Mouse (Mus musculus) mouse trophoblast stem cell (cell line): ENCODE data around the gene Foxk1.

ENCODE experiments used
- in situ Hi-C, 2 experiments: fragments of 300-500 bp; cut with MseI, MboI; formaldehyde crosslinking; loops; 2 replicates in 1 of 2; 3 replicates in 1 of 2; pipeline ENCODE4 v1.15.1; 2025

Foxk1 gene

DNA sequence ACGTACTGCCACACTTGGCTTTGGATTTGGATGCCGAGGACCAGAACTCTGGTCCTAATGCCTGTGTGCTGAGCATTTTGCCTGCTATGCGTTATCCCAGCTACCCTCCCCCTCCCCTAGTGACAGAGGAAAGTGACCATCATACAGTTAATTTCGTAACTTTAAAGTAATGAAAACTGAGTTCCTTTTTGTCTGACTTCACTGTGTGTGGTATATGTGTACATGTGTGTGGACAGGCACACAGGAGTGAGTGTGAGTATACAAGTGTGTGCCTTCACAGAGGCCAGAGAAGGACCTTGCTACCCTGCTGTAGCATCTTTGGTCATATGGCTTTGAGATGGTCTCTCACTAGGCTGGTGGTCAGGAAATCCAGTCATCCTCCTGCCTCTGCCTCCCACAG, 17.1 kb downstream of the Foxk1 start:
- in situ Hi-C loops: no loop called here

DNA sequence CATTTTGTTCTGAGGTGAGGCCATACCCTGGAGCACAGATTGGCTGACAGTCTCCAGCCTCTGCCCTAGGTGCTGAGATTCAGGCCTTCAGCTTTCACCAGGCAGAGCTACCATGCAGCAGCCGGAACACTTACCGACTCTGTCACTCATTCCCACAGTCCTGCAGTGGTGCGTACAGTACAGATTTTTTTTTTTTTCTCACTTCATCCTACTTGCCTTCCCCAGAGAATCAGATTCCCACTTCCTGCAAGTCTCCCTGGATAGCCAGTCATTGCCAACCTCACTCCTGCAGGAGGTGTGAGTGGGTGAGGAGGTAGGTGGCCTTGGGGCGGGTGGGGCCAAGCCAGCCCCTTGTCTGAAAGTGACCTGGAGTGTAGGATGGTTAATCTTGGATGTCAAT, 19.0 kb downstream of the Foxk1 start:
- in situ Hi-C loops: no loop called here

DNA sequence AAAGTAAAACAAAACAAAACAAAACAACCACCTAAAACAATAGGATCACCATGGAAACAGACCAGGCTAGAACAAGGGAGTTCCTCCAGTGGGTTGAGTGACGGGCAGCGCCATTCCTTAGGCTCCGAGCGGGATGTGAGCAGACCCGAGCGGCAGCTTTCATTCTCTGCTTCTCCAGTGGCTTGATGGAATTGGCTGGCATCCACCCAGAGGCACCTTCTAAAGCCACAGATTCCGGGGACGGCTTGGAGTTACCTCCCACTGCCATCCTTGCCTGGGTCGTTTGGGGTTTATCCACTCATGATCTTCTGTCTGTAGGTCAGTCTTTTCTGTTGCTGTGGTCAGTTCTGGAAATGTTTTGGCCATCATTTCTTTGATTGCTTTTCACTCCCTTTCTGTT, 19.6 kb downstream of the Foxk1 start:
- in situ Hi-C loops: no loop called here

DNA sequence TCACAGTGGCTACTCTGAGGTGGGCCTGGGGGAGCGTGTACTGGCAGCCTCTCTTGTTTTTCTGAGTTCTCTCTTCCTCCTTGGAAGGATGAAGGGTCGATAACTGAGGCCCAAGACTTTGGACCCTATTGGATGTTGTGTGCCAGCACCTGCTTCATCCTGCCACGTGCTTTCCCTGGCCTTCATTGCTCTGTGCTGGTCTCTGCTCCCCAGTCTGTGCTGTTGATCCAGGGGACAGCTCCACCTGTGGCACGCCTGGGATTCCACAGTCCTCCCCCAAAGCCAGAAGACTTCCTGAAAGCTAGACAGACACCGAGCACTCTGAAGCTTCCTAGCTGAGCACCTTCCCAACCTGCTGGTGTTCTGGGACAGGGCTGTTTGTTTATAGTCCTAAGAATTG, 20.6 kb downstream of the Foxk1 start:
- in situ Hi-C loops: no loop called here

DNA sequence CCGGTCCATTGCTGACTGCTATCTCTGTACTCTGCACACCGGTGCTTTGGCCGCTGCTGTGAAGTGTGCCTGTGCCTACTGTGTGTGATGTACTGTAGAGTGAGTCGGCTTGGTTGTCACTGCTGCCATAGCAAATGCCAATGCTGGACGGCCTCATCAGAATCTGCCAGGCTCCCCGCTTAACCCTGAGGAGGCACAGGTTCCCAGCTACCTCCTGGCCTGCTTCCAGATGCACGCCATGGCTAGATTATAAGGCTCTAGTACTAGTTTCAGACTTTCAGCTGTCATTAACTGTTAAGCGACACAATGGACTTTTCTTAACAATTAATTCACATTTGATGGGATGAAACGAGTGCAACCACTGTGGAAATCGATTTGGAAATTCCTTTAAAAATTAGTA, 21.8 kb downstream of the Foxk1 start:
- in situ Hi-C loops: no loop called here

DNA sequence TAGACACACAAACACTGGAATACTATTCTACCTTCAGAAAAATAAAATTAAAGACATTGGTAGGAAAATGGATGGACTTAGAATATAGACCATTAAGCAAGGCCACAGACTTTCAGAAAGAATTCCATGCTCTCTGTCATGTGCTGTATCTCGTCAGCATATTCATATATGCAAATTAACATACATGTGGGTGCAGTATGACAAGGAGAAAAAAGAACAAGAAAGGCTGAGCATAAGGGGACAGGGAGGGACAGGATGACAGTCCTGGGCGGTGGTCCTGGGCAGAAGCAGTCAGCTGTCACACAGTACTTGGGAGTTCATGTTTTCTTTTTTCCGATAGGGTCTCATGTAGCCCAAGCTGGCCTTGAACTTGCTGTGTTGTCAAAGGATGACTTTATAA, 22.4 kb downstream of the Foxk1 start:
- in situ Hi-C loops: no loop called here

DNA sequence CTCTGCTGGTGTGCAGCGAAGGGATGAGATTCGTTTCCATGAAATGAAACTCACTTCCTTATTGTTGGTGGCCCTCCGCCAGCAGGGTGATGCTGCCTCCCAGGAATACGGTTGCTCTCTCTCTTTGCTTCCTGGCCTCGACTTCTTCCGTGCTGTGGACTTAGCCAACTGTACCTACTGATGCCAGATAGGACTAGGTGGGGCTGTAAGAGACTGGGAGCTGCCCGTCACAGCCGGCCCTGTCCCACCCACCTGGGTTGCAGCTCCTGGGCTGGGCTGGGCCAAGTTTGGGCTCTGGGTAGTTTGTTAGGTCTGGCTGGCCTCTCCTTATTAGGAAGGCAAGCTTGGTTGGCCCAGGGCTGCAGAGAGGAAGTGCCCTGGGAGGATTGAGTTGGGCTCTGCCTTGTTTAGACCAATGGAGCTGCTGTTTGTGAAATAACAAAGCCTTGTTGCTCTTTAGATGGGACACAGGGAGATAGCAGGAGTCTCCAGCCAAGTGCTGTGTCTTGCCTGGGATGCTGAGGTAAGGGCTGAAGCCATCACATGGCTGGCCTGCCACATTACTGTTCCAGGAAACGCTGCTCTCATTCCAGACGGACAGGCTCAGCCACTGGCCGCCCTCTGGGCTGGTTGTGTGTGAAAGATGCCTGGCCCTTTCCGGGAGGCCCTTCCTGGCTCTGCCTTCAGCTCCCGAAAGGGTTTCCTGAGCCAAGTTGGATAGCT, 23.5 kb downstream of the Foxk1 start:
- in situ Hi-C loops: no loop called here

DNA sequence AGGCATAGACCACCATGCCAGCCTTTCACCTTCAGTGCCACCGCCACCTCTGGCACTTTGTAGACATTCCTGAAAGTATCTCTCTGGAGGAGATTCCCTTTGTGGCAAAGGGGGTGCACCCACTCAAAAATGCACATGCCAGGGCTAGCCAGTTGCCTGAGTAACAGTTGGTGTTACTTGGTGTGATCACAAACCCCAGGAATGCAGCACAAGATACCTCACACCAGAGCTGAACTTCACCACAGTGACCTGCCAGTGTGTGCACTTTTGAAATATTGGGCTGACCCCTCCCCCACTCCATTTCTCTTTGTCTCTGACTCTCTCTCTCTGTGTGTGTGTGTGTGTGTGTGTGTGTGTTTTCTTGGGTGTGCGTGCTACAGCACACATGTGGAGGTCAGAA, 25.2 kb downstream of the Foxk1 start:
- in situ Hi-C loops: no loop called here

DNA sequence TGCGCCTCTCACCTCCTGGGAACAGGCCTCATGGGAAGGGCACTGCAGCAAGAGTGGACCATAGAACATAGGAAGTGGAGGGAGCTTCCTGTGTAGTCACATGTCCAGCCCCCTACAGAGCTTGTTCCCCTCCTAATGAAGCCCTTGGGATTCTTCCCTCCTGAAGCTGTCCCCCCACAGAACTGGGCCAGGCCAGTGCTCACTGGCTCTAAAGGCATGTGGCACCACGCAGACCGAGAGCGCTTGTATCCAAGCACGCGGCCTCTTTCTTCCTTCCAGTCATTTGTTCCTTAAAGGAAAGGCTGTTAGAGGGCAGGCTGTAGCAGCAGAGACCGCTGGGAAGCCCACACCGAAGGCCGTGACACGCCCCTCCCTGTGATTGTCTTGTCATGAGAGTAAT, 26.6 kb downstream of the Foxk1 start:
- in situ Hi-C loops: no loop called here

DNA sequence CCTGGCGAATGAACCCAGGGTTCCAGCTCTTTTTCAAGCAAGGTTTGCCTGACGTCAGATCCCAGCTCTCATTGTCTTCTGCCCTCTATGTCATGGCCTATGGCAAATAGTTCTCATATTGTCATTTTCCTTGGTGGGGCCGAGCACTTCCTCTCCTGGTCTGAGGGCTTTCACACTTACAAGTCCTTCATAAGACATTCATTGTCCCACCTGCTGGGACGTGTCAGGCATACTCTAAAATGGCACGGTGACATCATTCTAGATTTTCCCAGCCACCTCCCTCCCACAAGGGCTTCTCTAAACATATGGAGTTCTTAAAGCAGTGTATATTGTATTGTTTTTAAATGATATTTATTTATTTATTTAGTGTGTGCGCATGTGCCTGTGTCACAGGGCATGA, 27.4 kb downstream of the Foxk1 start:
- in situ Hi-C loops: no loop called here

DNA sequence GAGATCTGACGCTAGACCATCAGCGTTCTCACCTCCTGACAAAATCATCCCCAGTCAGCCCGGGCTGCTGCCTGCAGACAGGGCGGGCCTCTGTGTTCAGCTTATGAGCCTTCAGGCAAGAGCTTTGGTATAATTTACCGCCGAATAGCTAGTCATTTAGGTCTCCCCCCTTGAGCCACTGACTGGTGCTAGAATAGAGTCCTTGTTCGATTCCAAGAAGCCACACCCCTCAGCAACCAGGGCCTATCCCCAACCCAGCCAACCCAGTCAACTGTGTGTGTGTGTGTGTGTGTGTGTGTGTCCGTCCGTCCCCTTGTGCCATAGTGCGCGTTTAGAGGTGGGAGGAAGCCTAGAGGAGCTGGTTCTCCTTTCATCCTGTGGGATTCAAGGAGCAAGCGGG, 29.7 kb downstream of the Foxk1 start:
- in situ Hi-C loops: no loop called here

DNA sequence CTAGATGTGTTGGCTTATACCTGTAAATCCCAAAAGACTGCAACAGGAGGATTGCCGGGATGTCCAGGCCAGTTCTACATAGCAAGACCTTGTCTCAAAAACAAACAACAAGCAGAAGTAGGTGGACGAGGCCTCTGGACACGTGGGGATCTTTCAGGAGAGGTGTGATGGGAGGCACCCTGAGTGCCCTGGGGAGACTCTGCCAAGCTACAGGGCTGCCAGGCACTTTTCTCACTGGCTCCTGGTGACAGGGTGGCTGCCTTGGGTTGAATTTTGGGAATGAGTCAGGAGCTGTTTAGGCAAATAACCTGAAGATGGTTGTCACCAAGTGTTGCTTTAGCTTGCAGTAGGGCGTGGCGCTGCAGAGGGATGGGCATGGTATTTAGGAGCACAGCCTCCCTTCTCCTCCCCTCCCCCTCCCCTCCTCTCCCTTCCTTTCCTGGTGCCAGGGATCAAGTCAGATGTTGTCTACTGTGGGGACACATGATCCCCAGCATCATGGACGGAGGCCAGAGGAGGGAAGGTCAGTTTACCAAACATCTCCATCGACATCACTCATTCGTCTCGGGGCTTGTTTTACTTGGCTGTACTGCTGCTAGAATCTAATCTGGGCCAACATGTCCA, 30.6 kb downstream of the Foxk1 start:
- in situ Hi-C loops: no loop called here

DNA sequence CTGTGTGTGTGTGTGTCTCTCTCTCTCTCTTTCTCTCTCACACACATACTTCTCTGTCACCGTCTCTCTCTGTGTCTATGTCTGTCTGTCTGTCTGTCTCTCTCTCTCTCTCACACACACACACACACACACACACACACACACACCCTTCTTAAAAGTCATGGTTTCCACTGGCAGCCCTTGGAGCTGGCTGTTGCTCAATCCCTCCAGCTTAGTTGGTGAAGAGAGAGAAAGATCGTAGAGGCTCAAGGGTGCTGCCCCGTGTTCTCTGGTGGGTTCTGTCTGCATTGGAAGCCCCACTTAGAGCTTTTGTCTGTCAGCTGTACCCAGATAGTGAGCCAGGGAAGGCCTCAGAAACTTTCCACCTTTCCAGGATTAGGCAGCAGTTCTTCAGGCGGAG, 31.4 kb downstream of the Foxk1 start:
- in situ Hi-C loops: no loop called here

DNA sequence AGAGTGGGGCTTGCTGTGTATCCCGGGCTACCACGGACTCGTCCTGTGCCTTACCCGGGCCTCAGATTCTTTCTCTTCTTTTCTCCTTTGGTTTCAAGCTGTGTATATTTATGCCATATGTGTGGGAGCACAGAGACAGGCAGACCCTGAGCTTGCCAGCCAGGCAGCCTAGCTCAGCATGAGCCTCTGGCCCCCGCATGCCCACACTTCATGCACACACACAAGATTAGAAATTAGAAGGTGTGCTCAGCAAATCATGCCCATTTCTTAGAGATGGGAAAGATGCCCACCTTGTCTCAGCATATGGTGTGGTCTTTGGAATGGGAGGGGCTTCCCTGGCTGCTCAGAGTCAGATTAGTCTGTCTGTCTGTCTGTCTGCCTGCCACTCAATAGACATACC, 32.8 kb downstream of the Foxk1 start:
- in situ Hi-C loops: no loop called here

DNA sequence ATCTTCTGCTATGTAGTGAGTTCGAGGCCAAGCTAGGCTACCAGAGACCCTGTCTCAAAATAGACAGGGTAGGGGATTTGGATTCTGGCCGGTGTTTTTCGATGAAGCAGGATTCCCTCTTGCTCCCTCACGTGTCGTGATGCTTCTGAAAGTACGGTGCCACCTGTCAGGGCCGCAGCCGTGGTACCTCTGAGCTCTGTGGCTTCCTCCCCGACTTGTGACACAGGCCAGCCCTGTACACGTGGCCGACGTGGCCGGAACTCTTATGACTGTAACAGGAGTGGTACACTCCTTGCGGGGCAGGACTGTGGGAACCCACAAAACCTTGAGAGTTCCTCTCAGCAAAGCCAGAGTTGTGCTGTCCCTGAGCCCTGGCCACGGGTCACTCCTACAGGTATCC, 34.4 kb downstream of the Foxk1 start:
- in situ Hi-C loops: no loop called here

DNA sequence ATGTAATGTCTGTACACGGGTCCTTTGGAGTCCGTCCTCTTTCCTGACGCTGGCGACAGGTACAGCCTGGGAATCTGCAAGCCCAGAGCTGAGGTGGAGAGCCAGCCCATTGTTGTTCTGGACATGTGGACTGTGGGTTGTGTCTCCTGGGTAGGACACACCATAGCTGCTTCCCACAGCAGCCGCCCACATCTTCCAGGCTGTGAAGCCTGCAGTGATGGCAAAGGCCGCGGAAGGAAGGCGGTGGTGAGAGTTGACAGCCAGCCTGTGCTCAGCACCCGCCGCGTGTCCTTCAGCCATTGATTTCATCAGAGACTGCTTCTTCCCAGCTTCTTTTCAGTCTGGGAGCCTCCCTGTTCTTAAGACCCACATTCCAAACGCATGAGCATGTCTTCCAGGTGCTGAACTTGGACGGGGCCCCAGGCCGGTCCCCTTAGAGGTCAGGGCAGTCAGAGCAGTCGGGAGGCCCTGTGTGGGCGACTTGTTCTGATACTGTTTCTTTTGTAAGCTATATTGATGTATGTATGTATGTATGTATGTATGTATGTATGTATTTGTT, 37.2 kb downstream of the Foxk1 start:
- in situ Hi-C loops: no loop called here

DNA sequence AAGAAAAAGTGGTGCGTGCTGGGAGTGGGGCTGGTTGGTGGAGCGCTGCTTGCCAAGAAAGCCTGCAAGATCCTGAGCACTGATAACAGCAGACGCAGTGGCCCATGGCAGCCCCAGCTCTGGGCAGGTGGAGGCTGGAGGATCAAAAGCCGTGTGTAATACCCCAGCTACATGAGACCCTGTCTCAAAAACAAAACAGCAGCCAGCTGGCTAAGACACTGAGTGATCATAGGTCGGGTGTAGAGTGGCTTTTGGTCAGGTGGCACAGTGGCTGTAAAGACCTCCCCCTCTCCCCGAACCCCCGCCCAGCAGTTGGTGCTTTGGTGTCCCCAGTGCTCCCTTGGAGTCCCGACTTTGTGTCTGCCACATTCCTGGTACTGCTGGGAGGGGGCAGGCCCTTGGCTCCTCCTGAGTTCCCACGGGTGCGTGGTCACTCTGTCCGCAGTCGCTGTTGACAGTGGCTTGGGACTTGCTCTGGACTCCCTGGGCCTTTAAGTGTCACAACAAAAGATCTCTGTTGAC, 38.7 kb downstream of the Foxk1 start:
- in situ Hi-C loops: loop anchor here in 1 of 2 experiments (5.0 kb wide), 1 partner anchor 38 kb away; the partner anchor contains the start of gene Foxk1

DNA sequence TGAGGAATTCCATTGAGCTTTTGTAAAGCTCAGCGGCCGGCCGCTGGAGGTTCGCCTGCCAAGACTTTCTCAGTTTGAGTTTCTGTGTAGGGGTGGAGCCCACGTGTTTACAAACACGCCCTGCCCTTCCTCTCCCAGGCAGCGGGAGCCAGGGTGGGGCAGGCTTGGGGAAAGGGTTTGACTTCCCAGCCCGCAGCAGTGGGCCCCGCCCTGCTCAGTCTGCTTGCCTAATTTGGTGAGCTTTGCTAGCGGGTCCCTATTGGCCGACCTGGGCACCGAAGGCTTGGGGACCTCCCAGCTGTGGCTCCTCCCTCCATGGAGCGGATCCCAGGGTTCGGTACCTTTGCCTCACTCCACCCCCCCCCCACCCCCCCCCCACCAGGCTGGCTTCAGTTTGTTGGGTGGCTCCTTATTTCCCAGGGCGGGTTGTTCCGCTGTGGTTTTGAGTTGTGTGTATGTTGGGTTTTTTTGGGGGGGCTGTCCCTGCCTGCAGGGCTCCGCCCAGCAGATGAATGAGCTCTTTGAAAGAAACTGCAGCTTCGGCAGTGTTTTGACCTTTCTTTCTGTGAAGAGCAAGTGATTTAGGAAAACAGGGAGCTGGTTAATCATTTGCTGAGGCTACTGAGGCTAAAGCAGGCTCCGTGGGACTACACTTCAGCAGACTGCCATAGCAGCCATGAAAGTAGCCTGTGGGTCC, 39.3 kb downstream of the Foxk1 start:
- in situ Hi-C loops: loop anchor here in 1 of 2 experiments (5.0 kb wide), 1 partner anchor 38 kb away; the partner anchor contains the start of gene Foxk1

DNA sequence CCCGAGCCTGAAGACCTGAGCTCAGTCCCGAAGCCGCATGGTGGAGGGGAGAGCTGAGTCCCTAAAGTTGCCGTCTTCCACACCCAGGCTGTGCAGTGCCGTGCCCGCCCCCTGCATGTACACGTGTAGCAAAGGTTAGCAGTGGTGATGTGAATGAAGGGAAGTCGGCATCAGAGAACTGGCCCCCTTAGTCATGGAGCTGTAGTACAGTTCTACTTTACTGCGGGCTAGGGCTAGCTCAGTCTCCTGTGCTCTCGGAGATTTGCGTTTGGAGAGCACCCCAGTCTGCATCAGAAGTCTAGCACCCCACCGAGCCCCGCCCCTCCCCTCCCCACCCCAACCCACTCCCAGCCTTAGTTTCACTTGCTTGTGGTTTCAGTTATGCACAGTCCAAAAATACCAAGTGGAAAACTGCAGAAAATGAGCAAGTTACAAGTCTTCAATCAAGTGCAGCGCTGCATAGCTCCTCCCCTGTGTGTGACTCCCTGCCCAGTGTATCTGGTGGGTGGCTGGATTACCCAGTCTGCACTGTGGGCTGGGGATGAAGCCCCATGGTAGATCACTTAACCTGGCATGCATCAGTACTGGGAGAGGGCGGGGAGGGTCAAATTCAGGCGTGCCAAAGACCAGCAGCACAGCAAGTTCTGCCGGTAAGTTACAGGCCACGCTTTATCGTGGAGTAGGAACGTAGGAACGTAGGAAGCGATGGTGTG, 40.2 kb downstream of the Foxk1 start:
- in situ Hi-C loops: loop anchor here in 1 of 2 experiments (5.0 kb wide), 1 partner anchor 39 kb away; the partner anchor contains the start of gene Foxk1

DNA sequence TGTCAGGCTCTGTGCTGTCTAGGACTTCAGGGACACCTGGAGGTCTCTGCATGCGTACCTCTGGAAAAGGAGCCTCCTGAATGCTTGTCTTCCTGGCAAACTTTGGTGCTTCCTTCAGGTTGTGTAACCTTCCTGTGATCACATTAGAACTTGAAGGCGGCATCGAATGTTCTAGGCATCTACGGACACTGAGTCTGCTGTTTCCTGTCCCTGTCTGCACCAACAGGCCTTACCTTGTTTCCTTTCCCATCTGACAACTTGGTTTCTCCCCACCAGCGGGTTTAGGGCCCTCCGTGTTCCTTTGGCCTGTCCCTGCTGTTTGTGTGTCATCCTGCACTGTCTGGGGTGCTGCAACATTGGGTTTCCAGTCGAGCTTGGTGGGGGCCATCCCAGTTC, 40.7 kb downstream of the Foxk1 start:
- in situ Hi-C loops: loop anchor here in 1 of 2 experiments (5.0 kb wide), 1 partner anchor 40 kb away; the partner anchor contains the start of gene Foxk1

DNA sequence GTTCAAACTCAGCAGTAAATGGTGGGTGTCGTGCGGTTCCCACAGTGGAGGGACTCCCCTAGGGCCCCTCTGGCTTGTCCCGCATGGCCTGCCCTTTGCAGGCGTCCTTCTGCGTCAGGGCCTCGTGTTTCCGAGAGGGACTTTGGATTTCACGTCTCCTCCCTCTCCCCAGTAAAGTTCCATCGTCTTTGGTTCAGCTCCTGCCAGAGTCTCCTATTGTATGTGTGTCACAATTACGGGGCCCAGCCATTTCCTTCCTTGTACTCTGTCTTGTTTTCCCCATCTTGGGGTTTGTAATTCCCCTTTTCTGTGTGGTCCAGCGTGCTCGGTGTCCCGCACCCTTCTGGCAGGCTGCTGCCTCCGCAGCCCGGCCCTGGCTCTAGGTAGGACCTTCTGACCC, 42.2 kb downstream of the Foxk1 start:
- in situ Hi-C loops: loop anchor here in 1 of 2 experiments (5.0 kb wide), 1 partner anchor 41 kb away; the partner anchor contains the start of gene Foxk1
